Mouse (Mus musculus): ENCODE results near the gene Unc50.
A peak's percentile ranks its signal among the peaks of the same experiment; 100 is the strongest.

The Unc50 gene

GRCm38 (mm10) chr1:37429366-37430296 lies at the start of gene Unc50, which contains the start of gene Coa5:
TSS of gene Unc50 (plus strand) at chr1:37430139.
TSS of gene Coa5 (minus strand) at chr1:37430103.
- DNase-seq (ENCODE audit: low read depth, low spot score), result peak; percentile 97

GRCm38 (mm10) chr1:37380913-37381312 lies 49.0 kb upstream of the Unc50 start:
- DNase-seq (ENCODE audit: low read depth, low spot score), result no peak

GRCm38 (mm10) chr1:37384304-37384703 lies 45.6 kb upstream of the Unc50 start:
- no peak for DNase-seq (ENCODE audit: low read depth, low spot score)

GRCm38 (mm10) chr1:37386448-37386971 lies 43.4 kb upstream of the Unc50 start:
- DNase-seq (ENCODE audit: low read depth, low spot score), result no peak

GRCm38 (mm10) chr1:37393174-37393573 lies 36.8 kb upstream of the Unc50 start:
- no peak for DNase-seq (ENCODE audit: low read depth, low spot score)

- no peak for DNase-seq (ENCODE audit: low read depth, low spot score)
Observed at GRCm38 (mm10) chr1:37396481-37396880, 33.5 kb upstream of the Unc50 start.

GRCm38 (mm10) chr1:37398961-37399360 lies 31.0 kb upstream of the Unc50 start:
- DNase-seq (ENCODE audit: low read depth, low spot score), result no peak

GRCm38 (mm10) chr1:37399734-37400133 lies 30.2 kb upstream of the Unc50 start:
- DNase-seq (ENCODE audit: low read depth, low spot score), result no peak

GRCm38 (mm10) chr1:37401687-37402086 lies 28.3 kb upstream of the Unc50 start:
- DNase-seq (ENCODE audit: low read depth, low spot score), result peak; percentile 89

GRCm38 (mm10) chr1:37405137-37405536 lies 24.8 kb upstream of the Unc50 start:
- DNase-seq (ENCODE audit: low read depth, low spot score), result no peak

GRCm38 (mm10) chr1:37407228-37407627 lies 22.7 kb upstream of the Unc50 start:
- no peak for DNase-seq (ENCODE audit: low read depth, low spot score)

GRCm38 (mm10) chr1:37408059-37408458 lies 21.9 kb upstream of the Unc50 start:
- no peak for DNase-seq (ENCODE audit: low read depth, low spot score)

- DNase-seq (ENCODE audit: low read depth, low spot score), result no peak
Observed at GRCm38 (mm10) chr1:37408678-37409077, 21.3 kb upstream of the Unc50 start.

GRCm38 (mm10) chr1:37409647-37410046 lies 20.3 kb upstream of the Unc50 start:
- peak; percentile 63 for DNase-seq (ENCODE audit: low read depth, low spot score)

GRCm38 (mm10) chr1:37415394-37415793 lies 14.5 kb upstream of the Unc50 start:
- no peak for DNase-seq (ENCODE audit: low read depth, low spot score)

- peak; percentile 75 for DNase-seq (ENCODE audit: low read depth, low spot score)
Observed at GRCm38 (mm10) chr1:37419420-37419819, 10.5 kb upstream of the Unc50 start.

- no peak for DNase-seq (ENCODE audit: low read depth, low spot score)
Observed at GRCm38 (mm10) chr1:37427144-37427875, 2.6 kb upstream of the Unc50 start.

GRCm38 (mm10) chr1:37428911-37429310 lies 1.0 kb upstream of the Unc50 start:
- no peak for DNase-seq (ENCODE audit: low read depth, low spot score)

GRCm38 (mm10) chr1:37430297-37430840 lies 430 bp downstream of the Unc50 start:
- DNase-seq (ENCODE audit: low read depth, low spot score), result peak; percentile 21

GRCm38 (mm10) chr1:37436419-37436818 lies 6.5 kb downstream of the Unc50 start:
- no peak for DNase-seq (ENCODE audit: low read depth, low spot score)

- no peak for DNase-seq (ENCODE audit: low read depth, low spot score)
Observed at GRCm38 (mm10) chr1:37442848-37443835, 13.2 kb downstream of the Unc50 start.
